Mouse (Mus musculus) gastrocnemius, postnatal 10 days (tissue): Measurements from ENCODE around the gene Atp5j. TPM values are rescaled to one million over a fixed set of nuclear protein-coding genes. Genes with fewer than 3 reads are reported as not detected.

Experiments
- DNase-seq: peaks from one replicate; pipeline ENCODE4 v3.0.0; 2021; ENCODE audit warnings: mixed read lengths
- long read RNA-seq, 2 experiments: library from polyadenylated mRNA; stranded (forward); transcript quantifications; one replicate each; pipeline ENCODE4 v2.0.0; 2021
- total RNA-seq, 2 experiments: library from RNA; stranded (reverse); gene quantifications; 2 replicates each; pipeline ENCODE4 v1.2.3; 2021

The Atp5j gene
- total RNA-seq, result 1,000 to 10,000 TPM in 1 of 2 experiments, 100 to 1,000 TPM in 1; 958 to 1,126 TPM
- long read RNA-seq, experiment 1, transcript Atp5j-201 (5 exons, 809 nt), result major isoform, 34 of 518 reads
- long read RNA-seq, experiment 1, transcript Atp5j-208 (3 exons, 526 nt), result minor isoform, 9 of 518 reads
- long read RNA-seq, experiment 1, partial matches to known transcripts, result 412 of 518 reads
- long read RNA-seq, experiment 1, other reads (novel, unspliced or antisense), result 58 of 518 reads
- long read RNA-seq, experiment 2, transcript Atp5j-202 (6 exons, 742 nt), result minor isoform, 5 of 523 reads
- long read RNA-seq, experiment 2, transcript Atp5j-201 (5 exons, 809 nt), result major isoform, 50 of 523 reads
- long read RNA-seq, experiment 2, partial matches to known transcripts, result 407 of 523 reads
- long read RNA-seq, experiment 2, other reads (novel, unspliced or antisense), result 53 of 523 reads

DNA sequence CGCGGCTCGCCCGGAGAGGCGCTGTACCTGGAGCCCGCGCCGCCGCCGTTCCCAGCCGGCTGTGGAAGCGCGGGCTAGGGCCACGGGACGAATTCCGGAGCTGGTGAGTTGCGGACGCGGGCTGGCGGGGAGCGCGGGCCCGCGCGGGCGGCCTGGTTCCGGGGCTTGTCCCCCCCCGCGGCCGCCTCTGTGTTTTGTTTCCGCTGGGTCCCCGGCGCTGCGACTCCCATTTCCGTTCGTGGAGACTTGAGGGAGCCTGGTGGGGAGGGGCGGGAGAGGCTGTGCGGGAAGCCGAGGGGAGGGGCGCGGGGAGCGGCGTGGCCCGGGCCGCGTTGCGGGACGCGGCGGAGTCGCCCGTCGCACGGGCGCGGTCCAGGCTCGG is at the start of gene Atp5j:
Gene Atp5j (minus strand): TSS at position 185 of the 382 bp plus-strand sequence.
- DNase-seq, result peak; percentile 83

GRCm38 (mm10) chr16:84884572-84884971 is 49.1 kb upstream of the Atp5j start:
- DNase-seq, result no peak

GRCm38 (mm10) chr16:84881754-84882321 is 46.4 kb upstream of the Atp5j start:
- no peak for DNase-seq

DNA sequence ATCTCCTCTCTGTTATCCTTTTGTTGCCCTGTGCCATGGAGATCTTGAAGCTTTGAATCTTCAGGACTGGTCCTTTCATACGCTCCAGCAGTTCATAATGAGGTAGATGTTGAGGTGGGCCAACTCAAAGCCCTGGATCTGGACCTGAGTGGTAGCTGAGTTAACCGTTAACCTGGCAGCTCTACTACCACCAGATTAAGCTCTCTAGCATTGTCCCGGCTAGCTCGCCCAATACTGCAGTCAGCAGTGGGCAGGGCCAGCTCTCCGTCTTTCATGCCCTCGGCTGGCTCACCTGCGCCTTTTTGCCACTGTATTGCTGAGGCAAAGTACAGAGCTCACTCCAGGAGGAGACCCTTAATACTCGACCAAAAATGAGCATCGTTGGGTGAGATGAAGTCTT is 45.7 kb upstream of the Atp5j start:
- no peak for DNase-seq

DNA sequence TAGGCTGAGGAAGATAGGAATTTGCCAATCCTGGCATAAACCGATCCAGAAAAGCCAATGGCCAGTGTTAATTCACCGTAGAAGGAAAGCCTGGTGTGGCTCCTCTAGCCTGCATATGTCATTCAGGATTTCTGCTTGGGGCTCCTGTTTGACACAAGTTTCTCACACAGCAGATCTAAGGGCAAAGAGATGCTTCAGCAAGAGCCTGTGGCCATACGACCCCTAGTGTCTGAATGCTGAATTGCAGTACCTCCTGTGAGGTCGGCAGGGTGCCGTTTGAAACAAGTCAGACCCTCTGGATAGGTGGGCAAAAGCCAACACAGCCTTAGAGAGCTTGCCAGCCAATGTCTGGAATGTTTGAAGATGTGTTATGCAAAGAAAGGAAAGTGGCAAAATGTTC is 43.7 kb upstream of the Atp5j start:
- peak; percentile 76 for DNase-seq

- no peak for DNase-seq
Measured at GRCm38 (mm10) chr16:84876082-84876481, 40.7 kb upstream of the Atp5j start.

DNA sequence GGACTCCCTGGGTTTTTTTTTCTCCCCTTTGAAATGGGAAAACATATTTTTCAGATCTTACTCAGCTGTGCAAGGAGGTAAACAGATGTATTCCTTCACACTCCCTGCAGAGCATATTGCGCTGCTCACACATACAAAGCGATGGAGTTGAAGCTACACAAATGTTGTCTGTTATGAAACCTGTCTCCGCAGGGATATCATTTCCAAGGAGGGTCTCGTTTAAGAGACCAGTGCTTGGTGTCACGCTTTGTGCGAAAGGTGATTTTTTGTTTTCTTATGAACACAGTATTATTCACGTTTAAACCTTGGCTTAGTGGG is 40.3 kb upstream of the Atp5j start:
- DNase-seq, result no peak

DNA sequence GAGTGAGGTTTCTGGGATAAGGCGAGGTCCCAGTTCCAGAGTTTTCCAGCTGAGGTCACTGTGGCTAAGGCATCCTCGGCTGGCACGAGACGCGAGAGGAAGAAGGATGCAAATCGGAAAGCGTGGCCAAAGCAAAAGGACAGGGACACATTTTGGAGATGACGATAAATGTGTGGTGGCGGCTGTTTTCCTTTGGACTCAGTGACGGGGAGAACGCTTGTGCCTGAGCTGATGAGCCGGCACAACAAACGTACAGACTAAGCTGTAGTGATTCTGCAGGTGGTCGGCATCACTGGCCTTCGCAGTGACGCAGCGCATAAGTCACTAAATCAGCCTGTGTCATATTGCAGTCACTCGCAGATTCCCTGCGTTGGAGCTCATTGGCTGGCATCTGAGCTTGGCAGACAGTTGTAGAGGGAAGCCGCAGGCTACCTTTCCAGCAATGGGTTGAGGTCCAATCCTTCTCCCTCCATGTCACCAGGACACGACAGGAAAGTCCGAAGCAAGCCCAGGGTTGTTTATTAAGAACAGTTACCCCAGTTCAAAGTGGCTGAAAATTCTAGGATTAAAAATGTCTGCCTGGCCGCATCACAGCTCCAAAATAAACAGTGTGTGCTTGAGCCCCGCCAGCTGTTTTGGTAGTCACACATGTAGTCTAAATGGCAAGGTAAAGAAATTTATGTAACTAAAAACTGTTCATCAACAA is 39.7 kb upstream of the Atp5j start:
- no peak for DNase-seq

- no peak for DNase-seq
Measured at GRCm38 (mm10) chr16:84873805-84874204, 38.4 kb upstream of the Atp5j start.

DNA sequence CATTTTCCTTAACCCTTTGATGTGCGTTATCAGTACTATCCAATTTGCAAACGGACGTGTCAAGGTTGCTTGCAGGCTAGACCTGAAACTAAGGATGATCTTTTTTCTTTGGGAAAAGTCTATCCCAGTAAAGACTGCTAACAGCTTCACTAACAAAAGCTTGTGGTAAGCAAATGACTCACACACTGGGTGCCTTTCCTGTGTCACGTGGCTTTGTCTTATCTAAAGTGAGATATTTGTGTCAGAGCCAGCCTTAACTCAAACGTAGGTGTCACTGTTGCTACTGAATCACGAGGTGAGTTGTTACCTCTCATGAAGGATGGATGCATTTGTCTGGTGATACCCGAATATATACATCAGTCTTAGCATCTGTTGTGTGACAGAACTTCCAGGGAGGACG is 29.2 kb upstream of the Atp5j start:
- no peak for DNase-seq

DNA sequence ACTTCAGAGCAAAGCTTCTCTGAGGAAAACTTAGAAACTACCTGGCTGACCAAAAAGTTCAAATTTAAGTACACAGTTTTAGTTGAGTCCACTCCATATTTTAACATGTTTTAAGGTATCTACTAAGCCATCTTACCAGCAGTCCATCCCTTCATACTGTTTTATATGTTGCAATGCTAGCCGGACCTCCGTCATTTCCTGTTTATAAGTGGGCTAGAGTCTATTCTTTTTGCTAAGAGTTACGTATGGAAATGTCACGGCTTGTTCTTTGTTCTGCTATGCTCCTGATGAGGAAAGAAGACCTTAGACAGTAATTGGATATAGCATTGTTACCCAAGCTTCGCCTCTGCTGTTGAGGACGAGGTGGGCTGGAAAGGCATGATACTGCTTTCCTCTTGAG is 18.1 kb upstream of the Atp5j start:
- DNase-seq, result no peak

DNA sequence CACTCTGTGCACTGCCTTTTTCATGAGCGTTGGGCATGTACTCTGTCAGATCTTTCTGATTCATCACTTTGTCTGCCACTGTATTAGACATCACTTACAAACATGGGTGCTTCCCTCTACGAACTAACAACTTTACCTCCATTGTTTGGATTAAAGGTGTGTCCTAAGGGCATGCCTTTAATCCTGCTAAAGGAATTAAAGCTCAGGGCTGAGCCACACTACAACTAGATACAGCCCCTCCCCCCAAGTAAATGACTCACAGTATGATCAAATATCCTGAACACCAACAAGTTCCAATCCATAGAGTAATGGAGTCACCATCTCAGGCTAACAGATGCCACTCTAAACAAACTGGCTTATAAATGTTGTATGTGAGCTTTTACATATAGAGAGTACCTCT is 3.2 kb upstream of the Atp5j start:
- DNase-seq, result no peak

DNA sequence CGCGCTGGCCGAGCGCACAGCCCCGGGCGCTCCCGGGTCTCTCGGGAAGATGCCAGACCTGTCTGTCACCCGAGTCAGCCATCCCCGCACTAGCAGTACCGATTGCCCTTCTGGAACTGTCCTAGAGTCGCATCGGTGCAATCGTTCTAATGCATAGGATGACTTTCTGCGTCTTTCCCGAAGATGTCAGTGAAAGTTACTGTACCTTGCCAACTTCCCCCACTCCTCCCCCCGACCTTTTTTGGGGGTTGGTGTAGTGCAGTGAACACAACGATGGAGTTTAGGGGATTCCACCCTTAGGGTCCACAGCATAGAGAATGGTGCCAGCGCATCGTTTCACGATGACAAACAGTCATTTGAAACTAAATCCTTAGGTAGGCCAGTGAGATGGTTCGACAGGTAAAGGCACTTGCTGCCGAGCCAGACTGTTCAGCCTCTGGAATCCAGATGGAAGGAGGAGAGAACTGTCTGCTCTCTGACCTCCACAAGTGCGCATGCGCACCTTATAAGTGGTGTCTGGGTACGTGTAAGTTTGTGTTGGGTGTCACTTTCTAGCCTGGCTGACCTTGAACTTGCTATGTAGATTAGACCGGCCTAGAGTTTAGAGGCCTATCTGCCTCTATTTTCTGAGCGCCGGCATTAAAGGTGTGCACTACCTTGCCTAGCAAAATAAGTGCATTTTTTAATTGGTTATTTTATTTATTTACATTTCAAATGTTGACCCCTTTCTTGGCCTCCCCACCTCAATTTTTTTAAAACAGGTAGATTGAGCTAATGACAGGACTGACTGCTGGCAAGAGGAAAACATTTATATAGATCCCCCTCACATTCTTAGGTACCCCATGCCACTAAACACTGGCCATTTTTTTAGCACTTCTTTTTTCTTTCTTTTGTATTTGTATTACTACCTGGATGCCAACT is 658 bp upstream of the Atp5j start:
- peak; percentile 40 for DNase-seq

DNA sequence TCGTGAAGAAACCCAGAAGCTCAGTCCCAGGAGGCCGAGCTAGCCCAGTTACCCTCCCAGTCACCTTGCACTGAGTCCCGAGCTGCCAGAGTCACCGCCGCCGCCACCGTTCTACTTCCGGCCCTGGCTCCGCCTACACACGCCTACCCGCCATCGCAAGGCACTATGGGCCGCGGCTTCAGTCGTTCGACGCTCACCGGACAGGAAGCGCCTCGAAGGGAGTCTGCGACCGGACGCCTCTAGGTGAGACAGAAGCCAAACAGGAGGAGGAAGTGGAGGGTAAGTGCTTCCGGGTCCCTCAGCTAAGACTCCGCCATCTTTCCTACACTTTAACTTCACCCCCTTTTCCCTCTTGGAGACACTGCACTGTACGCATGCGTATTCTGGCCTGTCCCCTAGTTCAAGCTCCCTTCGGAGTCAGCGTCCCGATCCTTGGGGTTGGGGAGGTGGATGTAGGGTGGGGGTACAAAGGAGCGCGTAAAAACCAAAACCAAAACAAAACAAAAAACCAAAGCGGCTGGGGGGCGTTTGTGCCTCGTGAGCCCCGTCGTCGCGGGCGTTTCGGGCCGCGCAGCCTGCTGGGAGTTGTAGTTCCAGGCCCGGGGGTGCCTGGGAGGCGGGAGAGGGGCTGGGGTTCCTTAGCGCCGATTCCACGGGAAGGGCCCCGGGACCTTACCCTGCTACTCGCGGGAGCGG is 532 bp downstream of the Atp5j start, which contains the start of gene Gabpa:
Gene Gabpa (plus strand): TSS at position 181 of the 696 bp plus-strand sequence.
- DNase-seq, result peak; percentile 87

DNA sequence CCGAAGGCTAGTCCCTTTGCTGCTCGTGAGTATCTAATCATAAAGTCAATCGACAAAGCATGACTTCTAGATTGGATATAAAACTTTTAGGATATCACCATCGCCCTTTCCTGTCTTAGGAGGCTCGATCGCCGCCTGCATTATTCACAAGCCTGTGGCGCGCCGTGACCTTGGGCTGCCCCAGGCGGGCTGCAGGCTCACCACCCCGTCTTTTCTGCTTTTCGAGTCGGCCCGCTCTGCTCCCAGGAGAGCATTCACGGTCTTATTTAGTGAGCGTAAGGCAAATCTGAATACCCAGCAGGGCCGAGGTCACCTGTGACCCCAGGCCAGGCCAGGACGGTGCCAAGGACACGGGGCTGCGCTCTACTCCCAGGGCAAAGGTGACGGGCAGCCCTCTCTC is 1.1 kb downstream of the Atp5j start:
- no peak for DNase-seq

- DNase-seq, result peak; percentile 22
Measured at GRCm38 (mm10) chr16:84832736-84833135, 2.7 kb downstream of the Atp5j start.

GRCm38 (mm10) chr16:84831696-84832095 is 3.7 kb downstream of the Atp5j start:
- no peak for DNase-seq

- DNase-seq, result peak; percentile 32
Measured at GRCm38 (mm10) chr16:84825009-84825408, 10.4 kb downstream of the Atp5j start.

- no peak for DNase-seq
Measured at GRCm38 (mm10) chr16:84817423-84817822, 18.0 kb downstream of the Atp5j start.

DNA sequence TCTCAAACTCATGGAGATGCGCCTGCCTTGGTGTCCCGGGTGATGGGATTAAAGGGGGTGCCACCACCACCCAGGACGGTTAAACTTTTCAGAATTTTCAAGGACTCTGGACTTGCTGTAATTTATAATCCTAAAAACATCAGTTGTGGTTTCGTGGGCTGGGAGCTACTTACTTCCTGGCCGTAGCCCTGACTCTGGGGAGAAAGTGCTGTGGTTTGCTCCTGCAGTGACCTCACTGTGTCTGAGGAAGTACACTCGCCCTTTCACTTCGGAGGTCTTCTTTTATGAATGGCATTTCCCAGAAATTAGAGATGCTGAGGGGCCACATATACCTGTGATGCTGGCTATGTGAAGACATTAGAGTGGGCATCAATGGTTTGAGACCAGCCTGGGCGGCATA is 20.9 kb downstream of the Atp5j start:
- DNase-seq, result no peak

DNA sequence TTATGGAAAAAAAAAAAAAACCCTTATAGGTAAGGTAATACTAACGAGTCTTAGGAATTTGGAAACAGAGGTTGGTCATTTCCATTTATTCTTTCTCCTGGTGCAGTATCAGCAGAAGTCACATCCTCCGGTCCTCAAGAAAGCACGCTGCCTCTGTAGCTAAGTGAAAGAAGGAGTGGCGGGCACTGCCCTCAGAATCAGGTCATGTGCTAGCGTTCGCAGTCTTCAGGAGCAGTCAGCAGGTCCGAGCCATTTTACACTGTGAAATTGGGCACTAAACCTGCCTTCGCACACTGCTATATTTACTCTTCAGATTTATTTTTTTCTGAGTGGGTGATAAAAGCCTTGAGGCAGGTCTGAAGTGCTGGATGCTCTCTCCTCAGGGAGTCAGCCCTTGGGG is 21.6 kb downstream of the Atp5j start:
- DNase-seq, result no peak

DNA sequence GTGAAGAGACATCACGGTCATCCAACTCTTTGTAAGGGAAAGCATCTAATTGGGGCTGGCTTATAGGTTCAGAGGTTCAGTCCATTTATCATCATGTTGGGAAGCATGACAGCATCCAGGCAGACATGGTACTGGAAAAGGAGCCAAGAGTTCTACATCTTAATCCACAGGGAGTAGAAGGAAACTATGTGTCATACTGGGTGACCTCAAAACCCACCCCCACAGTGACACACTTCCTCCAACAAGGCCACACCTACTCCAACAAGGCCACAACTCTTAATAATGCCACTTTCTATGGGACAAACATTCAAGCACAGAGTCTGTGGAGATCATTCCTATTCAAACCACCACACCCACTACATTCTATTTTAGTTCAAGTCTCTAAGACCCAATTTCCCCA is 25.2 kb downstream of the Atp5j start:
- no peak for DNase-seq
